Mouse (Mus musculus): Measurements from ENCODE around the gene Wdr25.

The Wdr25 gene

GRCm38 (mm10) chr12:108985025-108985424 lies 91.6 kb downstream of the Wdr25 start:
- DNase-seq (ENCODE audit: low read depth) = no peak

GRCm38 (mm10) chr12:108987448-108987847 lies 94.0 kb downstream of the Wdr25 start:
- no peak for DNase-seq (ENCODE audit: low read depth)

GRCm38 (mm10) chr12:108990425-108990824 lies 97.0 kb downstream of the Wdr25 start:
- DNase-seq (ENCODE audit: low read depth) = no peak

GRCm38 (mm10) chr12:108993046-108993445 lies 99.6 kb downstream of the Wdr25 start:
- DNase-seq (ENCODE audit: low read depth) = no peak

GRCm38 (mm10) chr12:108994436-108995031 lies 101.1 kb downstream of the Wdr25 start:
- DNase-seq (ENCODE audit: low read depth) = peak; percentile 54

GRCm38 (mm10) chr12:108995976-108996636 lies 102.7 kb downstream of the Wdr25 start:
- DNase-seq (ENCODE audit: low read depth) = no peak

GRCm38 (mm10) chr12:108997249-108997648 lies 103.8 kb downstream of the Wdr25 start:
- no peak for DNase-seq (ENCODE audit: low read depth)

- DNase-seq (ENCODE audit: low read depth) = no peak
These were observed 109.5 kb downstream of the Wdr25 start for GRCm38 (mm10) chr12:109002978-109003377.

GRCm38 (mm10) chr12:109010070-109010649 lies 116.7 kb downstream of the Wdr25 start:
- DNase-seq (ENCODE audit: low read depth) = no peak

GRCm38 (mm10) chr12:109022181-109022691 lies 128.8 kb downstream of the Wdr25 start:
- no peak for DNase-seq (ENCODE audit: low read depth)

GRCm38 (mm10) chr12:109022966-109023365 lies 129.5 kb downstream of the Wdr25 start:
- no peak for DNase-seq (ENCODE audit: low read depth)

GRCm38 (mm10) chr12:109023780-109024179 lies 130.3 kb downstream of the Wdr25 start:
- DNase-seq (ENCODE audit: low read depth) = no peak

GRCm38 (mm10) chr12:109037026-109037425 lies 143.6 kb downstream of the Wdr25 start:
- DNase-seq (ENCODE audit: low read depth) = no peak

- no peak for DNase-seq (ENCODE audit: low read depth)
These were observed 144.9 kb downstream of the Wdr25 start for GRCm38 (mm10) chr12:109038179-109038819.

GRCm38 (mm10) chr12:109039311-109039710 lies 145.9 kb downstream of the Wdr25 start:
- no peak for DNase-seq (ENCODE audit: low read depth)

- no peak for DNase-seq (ENCODE audit: low read depth)
These were observed 151.1 kb downstream of the Wdr25 start for GRCm38 (mm10) chr12:109044497-109044896.

- no peak for DNase-seq (ENCODE audit: low read depth)
These were observed 152.2 kb downstream of the Wdr25 start for GRCm38 (mm10) chr12:109045581-109045980.

GRCm38 (mm10) chr12:109049949-109050348 lies 156.5 kb downstream of the Wdr25 start:
- DNase-seq (ENCODE audit: low read depth) = no peak

- no peak for DNase-seq (ENCODE audit: low read depth)
These were observed 159.8 kb downstream of the Wdr25 start for GRCm38 (mm10) chr12:109053020-109053806.

GRCm38 (mm10) chr12:109057736-109058135 lies 164.3 kb downstream of the Wdr25 start:
- no peak for DNase-seq (ENCODE audit: low read depth)

GRCm38 (mm10) chr12:109058660-109059059 lies 165.2 kb downstream of the Wdr25 start:
- no peak for DNase-seq (ENCODE audit: low read depth)

- DNase-seq (ENCODE audit: low read depth) = peak; percentile 61
These were observed 174.2 kb downstream of the Wdr25 start for GRCm38 (mm10) chr12:109067561-109068135.
